Mouse (Mus musculus): ENCODE results near the gene Hdac4. TPM values are rescaled to one million over a fixed set of nuclear protein-coding genes. Genes with fewer than 3 reads are reported as not detected.

Gene Hdac4
- polyA plus RNA-seq, 1 experiment from 2014 or later, result 3.0 TPM

DNA sequence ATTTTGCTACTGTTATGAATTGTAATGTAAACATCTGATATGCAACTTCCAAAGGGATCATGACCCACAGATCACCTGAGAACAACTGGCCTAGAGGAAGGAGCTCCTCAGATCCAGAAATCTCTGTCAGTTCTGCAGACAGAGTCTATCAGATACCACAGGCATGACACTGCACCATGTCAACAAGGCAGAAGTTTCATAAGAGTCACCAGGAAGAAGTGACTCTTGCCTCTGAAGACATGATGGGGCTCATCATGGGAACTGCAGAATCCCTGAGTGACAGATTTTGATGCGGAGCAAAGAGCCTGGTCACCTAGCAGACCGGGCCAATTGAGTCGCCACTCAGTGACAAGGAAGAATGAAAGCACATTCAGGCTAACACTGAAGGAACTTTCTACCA, 8.4 kb downstream of the Hdac4 start:
- DNase-seq, result no peak
- ATAC-seq, result no peak
- Histone ChIP-seq H3K27me3 (ENCODE audit: insufficient read depth, low read length) (no peaks in the 10 kb centered on the region), H3K4me2 (ENCODE audit: low read depth, low read length) (no peak overlapping the region), H3K9me3 (ENCODE audit: low read length) (no peaks in the 10 kb centered on the region), H3K27ac (ENCODE audit: low read depth) (no peak overlapping the region), H3K4me3 (ENCODE audit: low read depth, low read length) (no peak overlapping the region), H3K4me1 (ENCODE audit: insufficient read depth) (no peaks in the 10 kb centered on the region), H3K9ac (replicated peaks) (no peak overlapping the region), H3K36me3 (replicated peaks; ENCODE audit: insufficient read depth, low read length) (no peaks in the 10 kb centered on the region)
- 82% methylated on average over 3 of the region's 3 CpGs for WGBS (ENCODE audit: insufficient replicate concordance)
- TF ChIP-seq EP300 (IDR thresholded peaks at IDR 0.05; ENCODE audit: low read depth), result no peak
- TF ChIP-seq CTCF (IDR thresholded peaks at IDR 0.05; ENCODE audit: low read depth), result no peak

- no peaks in the 10 kb centered on the region for H3K9me3 ChIP-seq (ENCODE audit: low read length)
- WGBS (ENCODE audit: insufficient replicate concordance), result 43% methylated on average over 1 of the region's 1 CpGs
- ATAC-seq, result no peak
- DNase-seq, result no peak
- no peaks in the 10 kb centered on the region for H3K27me3 ChIP-seq (ENCODE audit: insufficient read depth, low read length)
- H3K4me2 ChIP-seq (ENCODE audit: low read depth, low read length), result no peak overlapping the region
- H3K27ac ChIP-seq (ENCODE audit: low read depth), result no peak overlapping the region
- no peaks in the 10 kb centered on the region for H3K36me3 ChIP-seq (replicated peaks; ENCODE audit: insufficient read depth, low read length)
- TF ChIP-seq CTCF (IDR thresholded peaks at IDR 0.05; ENCODE audit: low read depth) (no peak), EP300 (IDR thresholded peaks at IDR 0.05; ENCODE audit: low read depth) (no peak)
- peaks cover 6% of the 10 kb centered on the region for H3K4me1 ChIP-seq (ENCODE audit: insufficient read depth)
- no peak overlapping the region for H3K4me3 ChIP-seq (ENCODE audit: low read depth, low read length)
- H3K9ac ChIP-seq (replicated peaks), result no peak overlapping the region
Measured at GRCm38 (mm10) chr1:92184600-92184999, 10.9 kb downstream of the Hdac4 start.

GRCm38 (mm10) chr1:92183101-92183790, 12.3 kb downstream of the Hdac4 start:
- no peak overlapping the region for H3K4me3 ChIP-seq (ENCODE audit: low read depth, low read length)
- H3K36me3 ChIP-seq (replicated peaks; ENCODE audit: insufficient read depth, low read length), result no peaks in the 10 kb centered on the region
- no peaks in the 10 kb centered on the region for H3K27me3 ChIP-seq (ENCODE audit: insufficient read depth, low read length)
- no peak overlapping the region for H3K27ac ChIP-seq (ENCODE audit: low read depth)
- no peak overlapping the region for H3K9ac ChIP-seq (replicated peaks)
- no peaks in the 10 kb centered on the region for H3K9me3 ChIP-seq (ENCODE audit: low read length)
- peaks cover 15% of the 10 kb centered on the region for H3K4me1 ChIP-seq (ENCODE audit: insufficient read depth)
- no peak for TF ChIP-seq EP300 (IDR thresholded peaks at IDR 0.05; ENCODE audit: low read depth)
- no peak for TF ChIP-seq CTCF (IDR thresholded peaks at IDR 0.05; ENCODE audit: low read depth)
- 52% methylated on average over 5 of the region's 5 CpGs for WGBS (ENCODE audit: insufficient replicate concordance)
- no peak for ATAC-seq
- no peak overlapping the region for H3K4me2 ChIP-seq (ENCODE audit: low read depth, low read length)
- no peak for DNase-seq

DNA sequence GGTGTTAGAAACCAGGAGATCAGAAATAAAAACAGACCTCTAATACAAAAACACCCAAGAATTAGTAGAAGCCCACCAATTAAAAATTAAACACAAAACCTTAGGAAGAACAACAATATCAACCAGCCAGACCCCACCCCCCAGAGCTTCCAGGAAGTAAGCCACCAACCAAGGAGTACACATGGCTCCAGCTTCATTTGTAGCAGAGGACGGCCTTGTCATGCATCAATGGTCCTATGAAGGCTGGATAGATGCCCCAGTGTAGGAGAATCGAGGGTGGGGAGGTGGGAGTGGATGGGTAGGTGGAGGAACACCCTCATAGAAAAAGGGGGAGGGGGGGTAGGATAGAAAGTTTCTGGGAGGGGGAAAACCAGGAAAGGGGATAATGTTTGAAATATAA, 13.5 kb downstream of the Hdac4 start:
- 74% methylated on average over 2 of the region's 2 CpGs for WGBS (ENCODE audit: insufficient replicate concordance)
- H3K27me3 ChIP-seq (ENCODE audit: insufficient read depth, low read length), result no peaks in the 10 kb centered on the region
- H3K4me3 ChIP-seq (ENCODE audit: low read depth, low read length), result no peak overlapping the region
- ATAC-seq (no peak), DNase-seq (no peak)
- H3K9me3 ChIP-seq (ENCODE audit: low read length), result no peaks in the 10 kb centered on the region
- no peak for TF ChIP-seq EP300 (IDR thresholded peaks at IDR 0.05; ENCODE audit: low read depth)
- no peak for TF ChIP-seq CTCF (IDR thresholded peaks at IDR 0.05; ENCODE audit: low read depth)
- no peak overlapping the region for H3K27ac ChIP-seq (ENCODE audit: low read depth)
- no peak overlapping the region for H3K9ac ChIP-seq (replicated peaks)
- no peaks in the 10 kb centered on the region for H3K36me3 ChIP-seq (replicated peaks; ENCODE audit: insufficient read depth, low read length)
- H3K4me2 ChIP-seq (ENCODE audit: low read depth, low read length), result no peak overlapping the region
- H3K4me1 ChIP-seq (ENCODE audit: insufficient read depth), result peaks cover 18% of the 10 kb centered on the region

DNA sequence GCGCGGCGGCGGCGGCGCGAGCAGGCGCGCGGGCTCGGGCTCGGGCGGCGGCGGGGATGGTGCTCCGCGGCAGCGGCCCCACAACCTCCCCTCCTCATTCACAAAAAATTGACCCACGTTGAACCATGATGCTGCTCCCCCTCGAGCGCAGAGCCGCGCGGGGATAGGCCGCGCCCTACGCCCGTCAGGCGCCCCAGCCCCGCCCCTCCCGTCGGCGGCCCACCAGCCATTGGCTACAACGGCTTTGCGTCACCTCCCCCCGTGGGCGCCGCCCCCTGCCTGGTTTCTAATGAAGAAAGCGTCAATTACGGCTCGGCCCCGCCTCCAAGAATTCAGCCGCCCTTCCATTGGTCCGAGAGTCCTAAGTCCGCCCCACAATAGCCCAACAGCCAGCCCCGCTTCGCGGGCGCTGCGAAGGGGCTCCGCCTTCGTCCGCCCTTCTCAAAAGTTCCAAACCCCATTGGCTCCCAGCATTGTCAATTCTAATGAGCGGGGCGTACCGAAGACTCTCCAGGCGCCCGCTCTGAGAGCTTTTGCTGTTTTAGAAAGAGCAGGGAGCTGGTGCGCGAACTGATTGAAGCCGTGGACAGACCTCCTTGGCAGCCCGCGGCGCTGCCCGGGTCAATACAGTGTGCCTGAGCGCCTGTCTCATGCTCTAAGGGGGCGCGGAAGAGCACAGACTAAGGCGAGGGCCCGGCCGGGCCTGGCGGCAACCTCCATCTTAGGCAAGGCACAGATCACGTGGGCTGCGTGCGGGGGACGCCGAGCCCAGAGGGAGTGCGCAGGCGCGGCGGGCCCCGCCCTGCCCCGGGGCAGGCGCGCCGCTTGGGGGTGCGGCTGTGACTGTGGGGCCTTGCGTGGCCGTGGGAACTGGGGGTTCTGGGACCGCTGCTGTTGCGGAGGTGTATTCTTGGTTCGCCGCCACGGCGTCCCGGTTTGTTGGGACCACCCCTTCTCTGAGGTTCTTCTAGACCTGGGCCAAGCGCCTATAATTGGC, 15.1 kb downstream of the Hdac4 start:
- Histone ChIP-seq H3K4me2 (ENCODE audit: low read depth, low read length) (peak overlapping the region; percentile 95), H3K36me3 (replicated peaks; ENCODE audit: insufficient read depth, low read length) (no peaks in the 10 kb centered on the region), H3K4me1 (ENCODE audit: insufficient read depth) (peaks cover 18% of the 10 kb centered on the region), H3K4me3 (ENCODE audit: low read depth, low read length) (peak overlapping the region; percentile 81), H3K9ac (replicated peaks) (peak overlapping the region; percentile 91), H3K27ac (ENCODE audit: low read depth) (peak overlapping the region; percentile 100), H3K9me3 (ENCODE audit: low read length) (no peaks in the 10 kb centered on the region), H3K27me3 (ENCODE audit: insufficient read depth, low read length) (no peaks in the 10 kb centered on the region)
- TF ChIP-seq EP300 (IDR thresholded peaks at IDR 0.05; ENCODE audit: low read depth) (0 out of 2 replicates have a peak, but pooled peaks have one; percentile 43), CTCF (IDR thresholded peaks at IDR 0.05; ENCODE audit: low read depth) (no peak)
- peak; percentile 96 for ATAC-seq
- 2% methylated on average over 70 of the region's 97 CpGs for WGBS (ENCODE audit: insufficient replicate concordance)
- peak; percentile 100 for DNase-seq

- no peak for TF ChIP-seq CTCF (IDR thresholded peaks at IDR 0.05; ENCODE audit: low read depth)
- TF ChIP-seq EP300 (IDR thresholded peaks at IDR 0.05; ENCODE audit: low read depth), result no peak
- Histone ChIP-seq H3K4me2 (ENCODE audit: low read depth, low read length) (peak overlapping the region; percentile 95), H3K4me1 (ENCODE audit: insufficient read depth) (peaks cover 18% of the 10 kb centered on the region), H3K27me3 (ENCODE audit: insufficient read depth, low read length) (no peaks in the 10 kb centered on the region), H3K27ac (ENCODE audit: low read depth) (peak overlapping the region; percentile 96), H3K9ac (replicated peaks) (peak overlapping the region; percentile 88), H3K36me3 (replicated peaks; ENCODE audit: insufficient read depth, low read length) (no peaks in the 10 kb centered on the region), H3K9me3 (ENCODE audit: low read length) (no peaks in the 10 kb centered on the region), H3K4me3 (ENCODE audit: low read depth, low read length) (peak overlapping the region; percentile 81)
- DNase-seq, result peak; percentile 66
- ATAC-seq, result no peak
- under 1% methylated on average over 33 of the region's 61 CpGs for WGBS (ENCODE audit: insufficient replicate concordance)
Measured at GRCm38 (mm10) chr1:92179489-92180006, 16.0 kb downstream of the Hdac4 start.

All from liver, postnatal 0 days (tissue).